Mouse (Mus musculus): ENCODE results near the gene Alkbh3.

Alkbh3 gene

GRCm38 (mm10) chr2:94010335-94011291 is at the start of gene Alkbh3:
Alkbh3 (minus strand) TSS chr2:94010807.
- DNase-seq, result peak; percentile 93

- DNase-seq, result peak; percentile 68
Measured at GRCm38 (mm10) chr2:94059459-94059858, 48.9 kb upstream of the Alkbh3 start.

DNA sequence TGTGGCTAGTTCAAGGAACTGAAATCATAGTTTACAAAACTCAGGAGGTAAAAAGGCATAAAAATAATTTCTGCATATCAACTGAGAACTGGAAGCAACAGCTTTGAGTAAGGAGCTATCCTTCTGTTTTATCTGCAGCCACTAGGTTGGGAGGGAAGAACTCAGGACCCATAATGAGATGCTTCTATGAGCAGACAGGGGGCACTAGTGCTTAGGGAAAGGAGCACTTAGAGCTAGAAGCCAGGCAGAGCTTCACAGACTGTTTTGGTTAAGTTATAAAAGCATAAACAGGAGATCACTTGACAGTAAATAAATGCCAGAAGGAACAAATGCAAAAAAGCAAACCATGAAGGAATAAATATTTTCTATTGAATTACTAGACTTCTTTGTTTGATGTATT is 44.2 kb upstream of the Alkbh3 start:
- DNase-seq, result no peak

DNA sequence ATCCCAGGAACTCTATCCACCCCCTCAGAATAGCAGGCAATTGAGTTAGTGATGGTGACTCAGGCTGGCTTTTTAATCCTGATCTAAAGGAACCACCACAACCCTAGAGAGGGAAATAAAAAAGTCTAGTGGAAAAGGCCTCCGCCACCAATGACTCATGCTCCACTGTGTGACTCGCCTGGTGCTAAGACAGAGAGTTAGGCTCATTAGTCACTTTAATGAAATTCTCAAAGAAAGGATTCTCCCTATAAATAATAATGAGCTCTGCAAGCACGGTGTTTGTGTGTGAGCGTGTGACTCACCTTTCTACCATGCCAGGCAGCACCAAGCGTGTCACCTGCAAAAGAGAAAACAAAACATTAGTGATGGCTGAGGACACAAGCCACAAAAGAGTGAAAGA is 41.3 kb upstream of the Alkbh3 start:
- no peak for DNase-seq

- DNase-seq, result no peak
Measured at GRCm38 (mm10) chr2:94050901-94051300, 40.3 kb upstream of the Alkbh3 start.

GRCm38 (mm10) chr2:94049471-94050176 is 39.0 kb upstream of the Alkbh3 start:
- no peak for DNase-seq

DNA sequence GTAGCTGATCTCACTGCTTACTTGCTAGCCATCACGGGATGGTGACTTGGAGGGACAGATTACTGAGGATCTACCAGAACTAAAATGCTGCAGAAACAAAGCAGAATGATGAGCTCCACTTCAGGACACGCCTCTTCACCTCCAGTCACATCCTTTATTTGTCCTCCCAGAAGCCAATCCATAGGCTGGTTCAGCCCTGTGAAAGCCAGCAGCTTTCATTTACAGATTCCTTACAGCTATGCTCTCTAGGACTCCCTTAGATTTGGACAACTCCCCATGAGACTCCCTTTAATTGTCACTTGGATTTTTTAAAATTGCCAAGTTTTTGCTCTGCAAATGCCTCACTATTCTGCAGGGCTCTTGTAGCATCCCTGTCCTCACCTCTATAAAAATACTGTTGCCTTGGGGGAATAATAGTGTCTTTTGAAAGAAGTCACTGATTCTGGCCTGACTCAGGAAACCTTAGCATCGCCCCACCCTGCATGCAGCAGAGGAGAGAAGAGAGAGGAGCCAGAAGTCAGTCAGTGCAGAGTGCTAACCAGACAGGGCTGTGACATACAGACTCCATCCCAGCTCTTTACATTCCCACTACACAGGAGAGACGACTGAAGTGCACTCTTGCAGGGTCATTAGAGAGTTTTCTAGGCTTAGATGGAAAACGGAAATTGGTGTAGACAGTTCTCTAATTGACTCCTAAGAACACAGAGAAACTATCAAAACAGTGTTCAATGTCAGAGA is 38.3 kb upstream of the Alkbh3 start:
- no peak for DNase-seq

DNA sequence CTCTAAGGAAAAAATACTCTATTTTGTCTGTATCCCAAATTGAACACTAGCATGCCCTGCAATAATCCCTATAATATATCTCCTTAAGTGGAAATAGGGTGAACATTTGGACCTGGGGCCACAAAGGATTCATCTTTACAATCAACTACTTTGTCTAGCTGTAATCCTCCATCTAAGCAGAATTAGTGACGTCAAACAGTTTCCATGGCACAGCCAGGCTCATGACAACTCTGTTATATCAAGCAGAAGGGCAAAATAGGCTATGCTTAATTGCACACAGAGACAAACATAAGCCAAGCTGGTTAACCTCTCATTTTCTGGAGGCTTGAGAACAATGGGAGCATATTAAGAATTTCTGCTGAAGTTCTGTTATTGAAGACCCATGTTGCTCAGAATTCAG is 37.7 kb upstream of the Alkbh3 start:
- no peak for DNase-seq

DNA sequence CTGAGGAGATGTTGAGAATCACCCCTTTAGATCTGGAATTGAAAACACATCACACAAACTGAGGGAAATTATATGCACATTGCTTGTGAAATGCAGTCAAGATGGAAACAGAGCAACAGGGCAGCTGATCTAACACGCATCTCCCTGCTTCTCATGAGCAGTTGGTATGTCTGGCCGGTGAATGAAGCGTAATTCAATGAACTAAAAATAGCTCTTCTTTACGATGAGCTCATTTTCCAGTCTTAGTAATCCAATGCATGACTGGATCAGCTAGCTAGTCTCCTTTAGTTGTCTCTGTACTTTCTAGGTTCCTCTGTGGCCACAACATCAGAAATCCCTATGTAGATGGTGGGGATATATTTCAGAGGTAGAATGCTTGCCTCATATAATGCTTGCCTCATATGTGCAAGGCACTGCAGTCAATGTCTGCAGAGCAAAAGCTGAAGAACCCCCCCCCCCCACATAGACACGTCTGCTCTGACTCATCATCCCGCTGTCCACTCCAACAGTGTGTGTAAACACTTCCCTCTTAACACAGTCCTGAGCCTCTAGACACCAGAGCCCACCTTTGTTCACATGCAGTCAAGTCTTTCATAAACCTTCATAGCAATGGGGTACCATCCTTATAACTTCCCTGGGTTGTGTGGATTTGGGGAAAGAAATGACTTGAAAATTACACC is 34.9 kb upstream of the Alkbh3 start:
- DNase-seq, result no peak

- DNase-seq, result no peak
Measured at GRCm38 (mm10) chr2:94044174-94044573, 33.6 kb upstream of the Alkbh3 start.

GRCm38 (mm10) chr2:94043662-94044061 is 33.1 kb upstream of the Alkbh3 start:
- DNase-seq, result peak; percentile 25

GRCm38 (mm10) chr2:94042461-94042860 is 31.9 kb upstream of the Alkbh3 start:
- no peak for DNase-seq

DNA sequence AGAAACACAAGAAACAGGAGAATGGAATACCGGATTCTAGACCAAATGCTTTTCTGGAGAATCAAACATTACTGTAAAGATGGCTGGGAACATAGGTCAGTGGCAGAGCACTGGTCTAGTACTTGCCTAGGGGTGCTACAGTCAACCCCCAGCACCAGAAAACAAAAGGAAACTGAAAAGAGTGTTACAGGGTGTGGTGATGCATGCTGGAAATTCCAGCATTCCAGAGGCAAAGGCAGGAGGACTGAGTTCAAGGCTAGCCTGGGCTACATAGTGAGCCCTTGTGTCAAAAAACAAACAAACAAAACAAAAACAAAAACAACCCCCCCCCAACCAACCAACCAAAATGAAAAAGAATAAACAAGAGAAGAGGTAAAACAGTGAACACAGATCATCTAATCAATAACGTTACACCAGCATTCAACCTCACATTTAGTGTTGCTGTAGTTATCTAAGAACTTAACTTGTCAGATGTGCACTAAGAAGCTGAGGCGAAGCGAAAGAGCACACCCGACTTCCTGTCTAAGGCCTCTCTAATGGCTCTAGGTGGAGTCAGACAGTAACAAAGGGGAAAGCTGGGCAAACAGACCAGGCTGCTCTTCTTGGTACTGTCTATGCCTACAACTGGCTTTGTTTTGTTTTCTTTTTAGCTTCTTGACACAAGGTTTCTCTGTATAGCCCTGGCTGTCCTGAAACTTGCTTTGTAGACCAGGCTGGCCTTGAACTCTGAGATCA is 30.0 kb upstream of the Alkbh3 start:
- DNase-seq, result no peak

GRCm38 (mm10) chr2:94035428-94036331 is 25.1 kb upstream of the Alkbh3 start:
- peak; percentile 85 for DNase-seq

DNA sequence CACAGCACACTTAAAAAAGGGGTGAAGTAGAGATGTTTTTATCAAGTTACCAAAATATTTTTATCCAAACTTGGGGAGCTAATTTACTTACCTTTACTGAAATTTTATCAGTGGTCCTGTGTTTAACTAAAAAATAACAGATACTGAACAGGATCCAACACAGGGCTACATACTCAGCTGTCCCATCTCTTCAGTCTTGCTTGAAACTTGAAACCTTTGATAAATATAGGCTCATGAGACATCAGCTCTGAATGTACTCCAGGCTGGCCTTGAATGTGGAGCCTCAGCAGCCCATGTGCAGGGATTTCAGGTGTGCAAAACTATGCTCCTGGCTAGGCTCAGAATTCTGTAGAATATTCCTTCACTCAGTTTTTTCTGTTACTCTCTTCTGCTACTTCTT is 20.0 kb upstream of the Alkbh3 start:
- DNase-seq, result no peak

DNA sequence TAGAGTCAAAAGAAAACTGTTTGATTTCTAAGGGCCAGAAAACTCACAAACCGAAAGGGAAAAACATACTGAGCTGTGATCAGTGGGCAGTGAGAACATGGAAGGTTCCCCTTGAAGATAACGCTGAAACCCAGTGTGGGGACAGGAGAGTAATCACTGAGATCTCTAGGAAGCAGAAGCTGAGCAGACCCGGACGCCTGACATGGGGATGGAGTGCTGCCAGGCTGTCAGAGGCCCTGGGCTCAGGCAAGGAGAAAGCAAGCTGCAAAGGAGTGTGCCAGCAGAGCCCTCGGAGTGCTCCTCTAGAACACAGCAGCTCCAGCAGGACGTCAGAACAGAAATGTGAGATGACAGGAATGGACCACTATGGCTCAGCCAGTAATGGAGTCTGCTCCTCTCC is 14.0 kb upstream of the Alkbh3 start:
- no peak for DNase-seq

- DNase-seq, result peak; percentile 97
Measured at GRCm38 (mm10) chr2:94002331-94002730, 8.3 kb downstream of the Alkbh3 start.

DNA sequence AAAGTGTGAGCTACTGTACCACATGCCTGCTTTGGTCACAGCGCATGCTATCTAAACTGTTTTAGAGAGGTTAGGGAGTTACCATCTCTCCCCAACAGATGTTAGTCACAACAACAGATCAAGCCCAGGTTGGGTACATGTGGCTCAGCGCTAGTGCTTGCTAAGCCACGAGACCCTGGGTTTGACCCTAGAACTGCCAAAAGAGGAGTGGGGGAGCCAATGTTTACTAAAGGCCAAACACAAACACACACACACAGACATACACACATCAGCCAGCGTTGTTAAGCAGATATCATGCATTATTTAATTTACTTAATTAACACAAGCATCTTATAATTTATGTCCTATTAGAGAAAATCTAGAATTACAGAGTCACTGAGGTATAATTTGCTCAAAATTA is 8.7 kb downstream of the Alkbh3 start:
- DNase-seq, result no peak

GRCm38 (mm10) chr2:94001411-94001810 is 9.2 kb downstream of the Alkbh3 start:
- no peak for DNase-seq

- no peak for DNase-seq
Measured at GRCm38 (mm10) chr2:93996254-93996653, 14.4 kb downstream of the Alkbh3 start, which contains the start of gene Gm27027. Gm27027 (minus strand) TSS chr2:93996354.

- no peak for DNase-seq
Measured at GRCm38 (mm10) chr2:93992810-93993209, 17.8 kb downstream of the Alkbh3 start.

Measured in right cerebral cortex, postnatal 4 days (tissue).